Mouse (Mus musculus): ENCODE measurements at regions not wholly inside any gene's neighbourhood (a gene's known extent, or its start where the extent isn't known, plus 50 kb on each side); places are given as distances from the start of the nearest gene placed in this dataset.

- no peak for DNase-seq (ENCODE audit: low spot score in 2 of 2)
Observed at GRCm38 (mm10) chr4:99348674-99349073, 53.0 kb downstream of the Gm12689 start.

- DNase-seq (ENCODE audit: low spot score in 2 of 2) = no peak
Observed at GRCm38 (mm10) chr4:99353122-99353774, 57.5 kb downstream of the Gm12689 start.

- DNase-seq (ENCODE audit: low spot score in 2 of 2) = no peak
Observed at GRCm38 (mm10) chr4:99354241-99354640, 58.5 kb downstream of the Gm12689 start.

GRCm38 (mm10) chr4:99354835-99355234 is 59.1 kb downstream of the Gm12689 start:
- DNase-seq (ENCODE audit: low spot score in 2 of 2) = no peak

GRCm38 (mm10) chr4:99368036-99368435 is 72.3 kb downstream of the Gm12689 start:
- no peak for DNase-seq (ENCODE audit: low spot score in 2 of 2)

GRCm38 (mm10) chr4:99371162-99371561 is 75.5 kb downstream of the Gm12689 start:
- no peak for DNase-seq (ENCODE audit: low spot score in 2 of 2)

- no peak for DNase-seq (ENCODE audit: low spot score in 2 of 2)
Observed at GRCm38 (mm10) chr4:99376171-99376570, 80.5 kb downstream of the Gm12689 start.

- DNase-seq (ENCODE audit: low spot score in 2 of 2) = no peak
Observed at GRCm38 (mm10) chr4:99376911-99377310, 81.2 kb downstream of the Gm12689 start.

GRCm38 (mm10) chr4:99379983-99380382 is 84.3 kb downstream of the Gm12689 start:
- DNase-seq (ENCODE audit: low spot score in 2 of 2) = no peak

GRCm38 (mm10) chr4:99385381-99385780 is 89.7 kb downstream of the Gm12689 start:
- DNase-seq (ENCODE audit: low spot score in 2 of 2) = no peak

GRCm38 (mm10) chr4:99389428-99389827 is 93.7 kb downstream of the Gm12689 start:
- no peak for DNase-seq (ENCODE audit: low spot score in 2 of 2)

GRCm38 (mm10) chr4:99392986-99393385 is 97.3 kb downstream of the Gm12689 start:
- DNase-seq (ENCODE audit: low spot score in 2 of 2) = no peak

GRCm38 (mm10) chr4:99394244-99394643 is 98.5 kb downstream of the Gm12689 start:
- DNase-seq (ENCODE audit: low spot score in 2 of 2) = no peak

GRCm38 (mm10) chr4:99407466-99407865 is 111.8 kb downstream of the Gm12689 start:
- DNase-seq (ENCODE audit: low spot score in 2 of 2) = no peak

GRCm38 (mm10) chr4:99423449-99423848 is 127.7 kb downstream of the Gm12689 start:
- DNase-seq (ENCODE audit: low spot score in 2 of 2) = no peak

- no peak for DNase-seq (ENCODE audit: low spot score in 2 of 2)
Observed at GRCm38 (mm10) chr4:99445077-99445754, 149.5 kb downstream of the Gm12689 start.

GRCm38 (mm10) chr4:99445755-99446128 is 150.0 kb downstream of the Gm12689 start:
- DNase-seq (ENCODE audit: low spot score in 2 of 2) = no peak

- DNase-seq (ENCODE audit: low spot score in 2 of 2) = no peak
Observed at GRCm38 (mm10) chr4:99458984-99459383, 163.3 kb downstream of the Gm12689 start.

GRCm38 (mm10) chr4:99459436-99459835 is 163.7 kb downstream of the Gm12689 start:
- DNase-seq (ENCODE audit: low spot score in 2 of 2) = no peak

GRCm38 (mm10) chr4:99465493-99465892 is 169.8 kb downstream of the Gm12689 start:
- no peak for DNase-seq (ENCODE audit: low spot score in 2 of 2)

GRCm38 (mm10) chr4:99475701-99476218 is 180.1 kb downstream of the Gm12689 start:
- DNase-seq (ENCODE audit: low spot score in 2 of 2) = no peak

- no peak for DNase-seq (ENCODE audit: low spot score in 2 of 2)
Observed at GRCm38 (mm10) chr4:99484271-99484670, 171.8 kb upstream of the Foxd3 start.
